12 mouse cellular contexts compared by ENCODE assay signal in the genomic region with DNA sequence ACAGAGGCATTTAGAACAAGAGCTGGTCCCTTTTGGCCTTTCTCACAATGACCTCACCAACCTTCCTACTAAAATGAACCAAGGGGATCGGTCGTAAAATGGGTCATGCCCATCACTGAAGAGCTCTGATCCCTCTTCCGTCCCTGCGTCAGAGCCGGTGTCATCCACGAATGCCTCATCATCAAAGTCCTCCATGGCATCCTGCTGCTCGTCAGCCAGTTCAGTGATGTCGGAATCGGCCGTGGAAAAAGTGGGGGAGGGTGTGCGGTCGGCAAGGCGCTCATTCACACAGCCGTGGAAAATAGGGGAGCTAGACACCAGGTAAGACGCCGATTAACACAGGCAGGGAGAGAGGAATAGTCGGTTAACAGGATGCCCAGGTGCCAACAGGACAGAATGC. TPM values are rescaled to one million over a fixed set of nuclear protein-coding genes. Genes with fewer than 3 reads are reported as not detected.
DNase-seq lines count a peak whose midpoint lies in the region; ATAC-seq and TF ChIP-seq lines count a peak whose summit lies in the region.
"Had no signal": no experiment of that assay in that cellular context is flagged by ENCODE, and none has a peak within 500 bp of the region (broad histone marks: within the 10 kb centered on the region; RNA-seq: fewer than 3 reads in every experiment).

No protein-coding gene starts in this region.

- H3K27me3 ChIP-seq in embryonic facial prominence, embryonic 11.5 days (ENCODE audit: control insufficient read depth, insufficient read depth, low read length): no peaks in the 10 kb centered on the region
- no peaks in the 10 kb centered on the region for H3K27me3 ChIP-seq in hindbrain, embryonic 12.5 days
- H3K27me3 ChIP-seq in neural tube, embryonic 13.5 days: no peaks in the 10 kb centered on the region
- H3K27me3 ChIP-seq in intestine, postnatal 0 days (replicated peaks; ENCODE audit: control insufficient read depth, insufficient read depth, low read length): no peaks in the 10 kb centered on the region

- no peak overlapping the region for H3K4me3 ChIP-seq in embryonic facial prominence, embryonic 11.5 days (ENCODE audit: low read depth, low read length)
- no peak overlapping the region for H3K4me3 ChIP-seq in hindbrain, embryonic 12.5 days
- H3K4me3 ChIP-seq in neural tube, embryonic 13.5 days: no peak overlapping the region
- H3K4me3 ChIP-seq in intestine, postnatal 0 days (ENCODE audit: low read depth, low read length): no peak overlapping the region

- peak; percentile 9; the same call in 1 of the 2 replicates for ATAC-seq in embryonic facial prominence, embryonic 11.5 days (replicated peaks; ENCODE audit: insufficient number of reproducible peaks, low FRiP score, low TSS enrichment, low read depth)
- ATAC-seq in hindbrain, embryonic 12.5 days (ENCODE audit: low FRiP score): peak; percentile 9; the same call in 1 of the 2 replicates
- ATAC-seq in neural tube, embryonic 13.5 days (ENCODE audit: low read depth): peak; percentile 44; the same call in 1 of the 2 replicates
- no peak for ATAC-seq in CD4-positive, CD25-positive, alpha-beta regulatory T cell, adult 4 months
- no peak for ATAC-seq in intestine, postnatal 0 days

- H3K27ac ChIP-seq in embryonic facial prominence, embryonic 11.5 days (replicated peaks; ENCODE audit: low read depth, low read length): no peak overlapping the region
- peak overlapping the region; percentile 67 for H3K27ac ChIP-seq in hindbrain, embryonic 12.5 days
- H3K27ac ChIP-seq in neural tube, embryonic 13.5 days (replicated peaks): peak overlapping the region; percentile 69
- no peak overlapping the region for H3K27ac ChIP-seq in intestine, postnatal 0 days (ENCODE audit: low read depth, low read length)

- H3K4me1 ChIP-seq in embryonic facial prominence, embryonic 11.5 days (ENCODE audit: control insufficient read depth, insufficient read depth, low read length): peaks cover 3% of the 10 kb centered on the region; the same call in 1 of the 2 replicates
- peaks cover 12% of the 10 kb centered on the region for H3K4me1 ChIP-seq in hindbrain, embryonic 12.5 days
- H3K4me1 ChIP-seq in neural tube, embryonic 13.5 days (replicated peaks): peaks cover 24% of the 10 kb centered on the region
- H3K4me1 ChIP-seq in intestine, postnatal 0 days (replicated peaks; ENCODE audit: control insufficient read depth, insufficient read depth, low read length): 0 out of 2 replicates have a peak, but pooled peaks cover 4% of the 10 kb centered on the region

- H3K9ac ChIP-seq in embryonic facial prominence, embryonic 11.5 days (replicated peaks; ENCODE audit: low read length): no peak overlapping the region
- H3K9ac ChIP-seq in hindbrain, embryonic 12.5 days: no peak overlapping the region
- H3K9ac ChIP-seq in neural tube, embryonic 13.5 days: 0 out of 2 replicates have a peak overlapping the region, but pooled peaks have one; percentile 9
- no peak overlapping the region for H3K9ac ChIP-seq in intestine, postnatal 0 days (ENCODE audit: low read depth, low read length)

- DNase-seq in layer of hippocampus, postnatal 10 days (ENCODE audit: low spot score in 2 of 2): peak; percentile 20 to 33
- DNase-seq in layer of hippocampus, adult 8-10 months (ENCODE audit: low spot score in 2 of 2): no peak
- DNase-seq in embryonic facial prominence, embryonic 11.5 days (ENCODE audit: low spot score): no peak
- no peak for DNase-seq in right cerebral cortex, adult 18-20 months
- DNase-seq: kidney, postnatal 10 days; lung, adult 18-20 months; spleen, adult 18-20 months; thymus, postnatal 25 days had no signal

- WGBS in embryonic facial prominence, embryonic 11.5 days: 73% methylated on average over 17 of the region's 17 CpGs
- 46% methylated on average over 17 of the region's 17 CpGs for WGBS in hindbrain, embryonic 12.5 days
- WGBS in neural tube, embryonic 13.5 days: 30% methylated on average over 17 of the region's 17 CpGs
- 92% methylated on average over 17 of the region's 17 CpGs for WGBS in intestine, postnatal 0 days

- no peak for TF ChIP-seq CTCF in intestine, postnatal 0 days (IDR thresholded peaks at IDR 0.05; ENCODE audit: low read depth)

- H3K36me3 ChIP-seq in embryonic facial prominence, embryonic 11.5 days (replicated peaks; ENCODE audit: control insufficient read depth, insufficient read depth, low read depth, low read length): peaks cover 5% of the 10 kb centered on the region
- peaks cover 87% of the 10 kb centered on the region for H3K36me3 ChIP-seq in hindbrain, embryonic 12.5 days
- peaks cover 91% of the 10 kb centered on the region for H3K36me3 ChIP-seq in neural tube, embryonic 13.5 days
- peaks cover 56% of the 10 kb centered on the region for H3K36me3 ChIP-seq in intestine, postnatal 0 days (ENCODE audit: control insufficient read depth, insufficient read depth)

- no peak overlapping the region for H3K4me2 ChIP-seq in embryonic facial prominence, embryonic 11.5 days (ENCODE audit: low read depth, low read length)
- no peak overlapping the region for H3K4me2 ChIP-seq in hindbrain, embryonic 12.5 days (replicated peaks)
- H3K4me2 ChIP-seq in neural tube, embryonic 13.5 days: no peak overlapping the region
- no peak overlapping the region for H3K4me2 ChIP-seq in intestine, postnatal 0 days (replicated peaks; ENCODE audit: low read depth)

- no peaks in the 10 kb centered on the region for H3K9me3 ChIP-seq in embryonic facial prominence, embryonic 11.5 days (replicated peaks; ENCODE audit: control insufficient read depth, low read length)
- H3K9me3 ChIP-seq in hindbrain, embryonic 12.5 days (replicated peaks): 0 out of 2 replicates have a peak, but pooled peaks cover 5% of the 10 kb centered on the region
- no peaks in the 10 kb centered on the region for H3K9me3 ChIP-seq in neural tube, embryonic 13.5 days
- no peaks in the 10 kb centered on the region for H3K9me3 ChIP-seq in intestine, postnatal 0 days (ENCODE audit: control insufficient read depth)

RNA-seq across cellular contexts. Expression of gene Pgd, which starts 53.9 kb away (rescaled TPM):
- 10 to 100 TPM; 52.0 to 52.1 TPM for total RNA-seq in layer of hippocampus, postnatal 10 days (2021)
- total RNA-seq in layer of hippocampus, adult 8-10 months (2022): 10 to 100 TPM; 33.0 to 46.5 (median 40.5) TPM
- polyA plus RNA-seq in embryonic facial prominence, embryonic 11.5 days (2014; fragmentation: Nextera tagmentation; extraction: Ambion mirVana): 44.5 and 45.0 TPM in 2 replicates
- polyA plus RNA-seq in hindbrain, embryonic 12.5 days (2016; fragmentation: Nextera tagmentation; extraction: Ambion mirVana): 116 and 123 TPM in 2 replicates
- polyA plus RNA-seq in neural tube, embryonic 13.5 days (2015; fragmentation: Nextera tagmentation; extraction: Ambion mirVana): 114 and 117 TPM in 2 replicates
- 10 to 100 TPM; 41.3 to 86.4 TPM for polyA plus RNA-seq in CD4-positive, CD25-positive, alpha-beta regulatory T cell, adult 4 months (2017; shearing (Covaris generic))
- 109 and 113 TPM in 2 replicates for polyA plus RNA-seq in intestine, postnatal 0 days (2015; fragmentation: Nextera tagmentation; extraction: Ambion mirVana)

Comparison
In these comparisons a context has a peak if more than half of its experiments do, and no peak if none do; other contexts are left out.
1. DNase-seq: peak in layer of hippocampus, postnatal 10 days (2 of 2); none in layer of hippocampus, adult 8-10 months (0 of 2), embryonic facial prominence, embryonic 11.5 days (single experiment) and right cerebral cortex, adult 18-20 months (single experiment).
2. ATAC-seq: peak in embryonic facial prominence, embryonic 11.5 days (single experiment), hindbrain, embryonic 12.5 days (single experiment) and neural tube, embryonic 13.5 days (single experiment); none in CD4-positive, CD25-positive, alpha-beta regulatory T cell, adult 4 months (single experiment) and intestine, postnatal 0 days (single experiment).
3. H3K27ac ChIP-seq: peak in hindbrain, embryonic 12.5 days (single experiment) and neural tube, embryonic 13.5 days (single experiment); none in embryonic facial prominence, embryonic 11.5 days (single experiment) and intestine, postnatal 0 days (single experiment).